Mouse (Mus musculus): Measurements from ENCODE around the gene Matk.

GRCm38 (mm10) chr10:81252424-81253419, at the start of gene Matk:
- TF ChIP-seq CTCF (IDR thresholded peaks at IDR 0.05 in 2 of 3, conservative IDR thresholded peaks at IDR 0.05 in 1 of 3; ENCODE audit: control insufficient read depth in 1 of 3, insufficient read depth in 1 of 3, low read depth in 2 of 3, low read length in 3 of 3, poor library complexity in 1 of 3, severe bottlenecking in 1 of 3) = no peak
- TF ChIP-seq TCF12 (IDR thresholded peaks at IDR 0.05; ENCODE audit: low read depth, low read length) = no peak
- TF ChIP-seq NRF1 (IDR thresholded peaks at IDR 0.05; ENCODE audit: insufficient read depth, low read depth, low read length, poor library complexity, severe bottlenecking) = no peak
- no peak for TF ChIP-seq CHD1 (IDR thresholded peaks at IDR 0.05; ENCODE audit: low read depth, low read length)
- no peak for TF ChIP-seq MXI1 (IDR thresholded peaks at IDR 0.05; ENCODE audit: low read depth, low read length)
- no peak for TF ChIP-seq MYC (IDR thresholded peaks at IDR 0.05; ENCODE audit: low read depth, low read length)
